Mouse (Mus musculus) gonadal fat pad, adult 2 months (tissue): ENCODE measurements around the gene Pakap. TPM values are rescaled to one million over a fixed set of nuclear protein-coding genes. Genes with fewer than 3 reads are reported as not detected.

Experiments used
- DNase-seq: peaks from one replicate; pipeline ENCODE4 v3.0.0-alpha.2; 2012; ENCODE audit warnings: low read depth
- polyA plus RNA-seq: library from polyadenylated mRNA; depleted of rRNA; stranded (reverse); fragments of >200 nt; gene quantifications from 2 replicates; pipeline ENCODE4 v1.2.3, GENCODE M21; 2012

The Pakap gene
- polyA plus RNA-seq, 1 experiment, result 3.7 TPM

- no peak for DNase-seq
Measured at GRCm38 (mm10) chr4:57625306-57625705, 57.3 kb downstream of the Pakap start.

GRCm38 (mm10) chr4:57625756-57626155 is 57.8 kb downstream of the Pakap start:
- DNase-seq, result no peak

DNA sequence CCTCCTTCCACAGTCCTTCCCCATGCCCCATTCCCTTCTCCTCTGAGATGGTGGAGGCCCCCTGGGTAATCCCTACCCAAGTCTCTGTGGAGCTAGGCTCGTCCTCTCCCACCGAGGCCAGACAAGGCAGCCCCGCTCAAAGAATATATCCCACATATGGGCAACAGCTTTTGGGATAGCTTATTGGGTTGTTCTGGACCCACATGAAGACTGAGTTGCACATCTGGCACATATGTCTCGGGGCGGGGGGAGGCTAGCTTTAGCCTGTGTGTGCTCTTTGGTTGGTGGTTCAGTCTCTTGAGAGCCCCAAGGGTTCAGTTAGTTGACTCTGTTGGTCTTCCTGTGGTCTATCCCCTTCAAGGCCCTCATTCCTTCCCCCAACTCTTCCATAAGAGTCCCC is 58.9 kb downstream of the Pakap start:
- no peak for DNase-seq

DNA sequence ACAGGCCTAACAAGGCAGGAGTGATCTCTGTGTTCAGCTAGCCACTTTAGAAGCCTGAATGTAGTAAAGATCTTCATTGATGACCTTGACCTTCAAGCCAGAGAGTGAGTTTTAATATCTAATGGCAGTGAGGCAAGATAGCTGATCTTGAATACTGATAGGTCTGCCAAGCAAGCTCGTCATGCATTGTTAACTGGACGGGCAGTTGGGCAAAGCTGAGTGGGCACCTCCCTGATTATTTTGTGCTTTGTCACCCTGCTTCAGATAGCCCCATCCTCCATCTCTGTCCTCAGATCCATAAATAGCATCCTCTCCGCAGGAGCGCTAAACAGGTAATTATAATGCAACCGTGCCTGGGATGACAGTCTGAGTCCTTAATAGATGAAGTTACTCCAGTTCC is 64.4 kb downstream of the Pakap start:
- DNase-seq, result no peak

DNA sequence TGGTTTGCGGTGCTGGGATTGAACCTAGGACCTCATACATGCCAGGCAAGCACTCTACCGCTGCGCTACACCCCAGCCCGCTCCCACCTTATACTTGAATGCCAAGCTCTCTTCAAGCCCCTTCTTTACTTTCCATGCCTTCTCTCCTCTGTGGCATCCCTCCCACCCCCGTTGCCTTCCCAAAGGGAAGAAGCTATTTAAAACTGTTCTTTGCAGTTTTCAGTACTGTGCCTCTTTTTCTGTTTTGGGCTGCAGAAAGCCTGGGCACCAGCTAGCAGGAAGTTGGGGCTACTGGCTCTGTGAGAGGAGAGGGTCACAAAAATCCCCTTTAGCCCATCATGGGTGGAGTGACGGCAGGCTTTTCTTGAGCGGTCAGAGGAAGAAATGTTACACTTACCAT is 65.1 kb downstream of the Pakap start:
- no peak for DNase-seq

- no peak for DNase-seq
Measured at GRCm38 (mm10) chr4:57634956-57635355, 67.0 kb downstream of the Pakap start.

DNA sequence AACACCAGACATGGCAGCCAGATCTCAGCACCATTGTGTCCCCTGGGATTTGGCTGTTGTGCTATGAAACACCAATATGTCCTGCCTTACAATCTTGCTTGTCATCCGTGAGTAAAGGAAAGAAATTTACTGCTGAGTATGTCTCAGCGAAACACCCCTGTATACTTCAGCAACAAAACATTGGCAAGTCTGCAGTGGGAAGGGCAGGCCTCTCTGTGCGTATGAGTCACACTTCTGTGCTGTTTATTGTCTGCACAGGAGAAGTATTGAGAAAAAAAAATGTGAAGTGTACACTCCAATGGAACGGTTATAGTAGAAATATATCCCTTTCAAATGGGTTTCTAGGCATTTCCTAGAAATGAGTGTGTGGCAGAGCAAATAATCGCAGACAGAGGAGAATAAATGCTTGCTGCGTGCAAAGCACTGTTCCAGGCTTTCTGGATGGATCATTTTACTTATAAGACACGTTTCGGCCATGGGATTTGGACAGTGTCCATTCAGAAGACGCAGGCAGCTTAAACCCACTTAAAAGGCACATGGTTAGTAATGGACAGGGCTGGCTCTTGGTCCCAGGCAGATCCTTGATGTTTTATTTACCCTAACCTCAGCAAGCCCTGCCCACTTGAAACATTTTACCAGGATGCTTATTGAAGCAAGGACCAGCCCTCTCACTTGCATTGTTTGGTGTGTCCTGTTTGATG is 69.0 kb downstream of the Pakap start:
- no peak for DNase-seq

- no peak for DNase-seq
Measured at GRCm38 (mm10) chr4:57637636-57638386, 69.8 kb downstream of the Pakap start.

- no peak for DNase-seq
Measured at GRCm38 (mm10) chr4:57638941-57639340, 71.0 kb downstream of the Pakap start.

- DNase-seq, result no peak
Measured at GRCm38 (mm10) chr4:57640222-57640621, 72.2 kb downstream of the Pakap start.

GRCm38 (mm10) chr4:57640971-57641370 is 73.0 kb downstream of the Pakap start:
- DNase-seq, result no peak

DNA sequence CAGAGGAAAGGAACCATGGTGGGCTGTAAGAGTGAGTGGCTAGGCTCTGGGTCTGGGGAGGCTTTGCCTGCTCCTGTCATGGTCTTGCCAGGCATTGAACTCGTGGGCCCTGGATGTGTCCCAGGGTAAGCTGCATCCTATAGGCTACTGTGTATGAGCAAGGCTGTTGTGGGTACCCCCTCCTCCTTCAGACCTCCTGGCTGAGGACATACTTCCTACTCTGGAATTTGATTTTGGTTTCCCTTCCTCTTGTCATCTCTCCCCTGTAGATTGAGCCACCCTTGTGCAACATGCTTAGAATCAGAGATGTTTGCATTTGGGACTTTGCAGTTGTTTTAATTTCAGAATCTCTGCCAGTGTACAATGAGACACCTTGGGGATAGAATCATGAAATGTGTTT is 83.0 kb downstream of the Pakap start:
- DNase-seq, result no peak

GRCm38 (mm10) chr4:57651547-57651946 is 83.6 kb downstream of the Pakap start:
- no peak for DNase-seq

- no peak for DNase-seq
Measured at GRCm38 (mm10) chr4:57652185-57652904, 84.4 kb downstream of the Pakap start.

DNA sequence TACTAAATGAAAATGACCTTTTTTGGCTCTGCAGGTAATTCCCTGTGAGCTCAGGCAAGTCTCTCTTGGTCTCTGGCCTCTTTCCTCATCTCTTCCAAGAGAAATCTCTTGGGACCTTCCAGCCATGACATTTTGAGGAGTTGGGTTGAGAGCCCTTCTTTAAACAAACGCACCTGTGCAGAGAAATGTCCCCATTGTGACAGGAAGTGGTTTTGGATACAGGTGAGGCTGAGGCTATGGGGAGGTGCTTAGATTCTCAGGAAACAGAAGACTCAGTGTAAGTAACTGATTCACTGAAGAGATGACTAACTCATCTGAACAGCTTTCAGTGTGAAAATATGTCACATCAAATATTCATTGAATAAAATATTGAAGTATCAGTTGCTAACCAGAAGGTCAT is 88.0 kb downstream of the Pakap start:
- no peak for DNase-seq

DNA sequence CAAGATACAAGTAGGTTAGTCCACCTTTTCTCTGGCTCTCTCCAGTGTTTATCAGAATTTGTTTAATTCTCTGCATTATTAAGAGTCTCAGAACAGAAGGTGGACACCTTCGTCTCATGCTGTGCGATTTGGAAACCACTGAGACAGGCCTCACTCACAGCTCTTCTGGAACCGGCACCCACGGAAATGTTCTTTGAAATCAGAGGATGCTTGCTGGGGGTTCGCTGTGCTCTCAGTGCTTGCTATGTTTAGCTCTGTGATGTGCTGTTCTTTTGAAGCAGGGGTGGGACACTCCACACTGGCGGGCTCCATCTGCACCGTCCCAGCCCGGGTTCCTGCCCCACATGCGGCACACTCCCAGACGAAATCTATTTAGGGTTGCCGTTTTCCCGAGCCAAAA is 88.4 kb downstream of the Pakap start:
- no peak for DNase-seq

- DNase-seq, result no peak
Measured at GRCm38 (mm10) chr4:57656861-57657260, 88.9 kb downstream of the Pakap start.

GRCm38 (mm10) chr4:57660470-57660869 is 92.5 kb downstream of the Pakap start:
- no peak for DNase-seq

GRCm38 (mm10) chr4:57666101-57666500 is 98.1 kb downstream of the Pakap start:
- no peak for DNase-seq

DNA sequence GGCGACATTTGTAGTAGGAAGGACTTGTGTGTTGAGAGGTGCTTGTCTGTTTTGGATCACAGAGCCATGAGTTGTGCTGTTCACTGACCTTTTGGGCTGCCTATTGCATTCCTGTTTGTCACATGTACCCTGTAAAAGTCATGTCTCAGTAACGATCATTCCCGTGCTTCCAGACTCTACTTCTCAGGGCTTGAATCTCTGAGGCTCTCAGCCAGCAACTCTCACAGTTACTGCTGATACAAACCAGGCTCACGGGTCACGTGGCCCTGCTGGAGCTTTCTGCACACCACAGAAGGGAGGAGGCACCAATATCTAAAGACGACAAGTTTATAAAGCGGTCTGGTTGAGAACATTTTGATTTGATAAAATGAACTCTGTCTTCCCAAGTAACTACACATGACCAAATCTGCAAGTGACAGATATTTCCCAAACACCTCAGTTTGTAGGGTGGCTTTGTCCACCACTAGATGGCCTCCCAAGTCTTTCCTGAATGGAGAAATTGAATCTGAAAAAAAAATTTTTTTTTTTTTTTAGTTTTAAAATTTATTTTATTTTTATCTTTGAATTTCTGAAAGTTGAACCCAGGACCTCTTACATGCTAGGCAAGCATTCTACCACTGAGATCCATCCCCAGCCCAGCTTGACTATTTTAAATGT is 103.0 kb downstream of the Pakap start:
- DNase-seq, result no peak

GRCm38 (mm10) chr4:57672541-57672940 is 104.6 kb downstream of the Pakap start:
- no peak for DNase-seq
